Mouse (Mus musculus): Measurements from ENCODE around the gene R3hdm4.
A peak's percentile ranks its signal among the peaks of the same experiment; 100 is the strongest.

R3hdm4 gene

DNA sequence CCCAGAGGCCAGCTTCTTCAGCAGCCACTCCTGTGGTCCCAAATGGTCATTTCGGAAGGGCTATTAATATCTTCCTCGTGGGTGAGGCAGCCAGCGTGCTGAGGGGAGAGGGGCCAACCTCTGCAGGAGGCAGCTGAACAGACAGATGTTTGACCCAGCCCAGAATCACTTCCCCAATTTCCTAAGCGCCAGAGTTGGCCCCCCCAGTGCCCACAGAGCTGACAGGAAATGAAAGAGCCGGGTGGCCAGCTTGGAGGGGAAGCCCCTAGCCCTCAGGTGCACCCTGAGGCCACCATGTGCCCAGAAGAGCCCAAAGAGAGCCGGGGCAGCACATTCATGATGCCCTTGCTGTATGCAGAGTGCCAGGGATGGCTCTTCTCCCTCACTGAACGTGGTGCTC is 19.7 kb upstream of the R3hdm4 start:
- no peak for DNase-seq

GRCm38 (mm10) chr10:79937775-79938526 is 16.9 kb upstream of the R3hdm4 start:
- no peak for DNase-seq

DNA sequence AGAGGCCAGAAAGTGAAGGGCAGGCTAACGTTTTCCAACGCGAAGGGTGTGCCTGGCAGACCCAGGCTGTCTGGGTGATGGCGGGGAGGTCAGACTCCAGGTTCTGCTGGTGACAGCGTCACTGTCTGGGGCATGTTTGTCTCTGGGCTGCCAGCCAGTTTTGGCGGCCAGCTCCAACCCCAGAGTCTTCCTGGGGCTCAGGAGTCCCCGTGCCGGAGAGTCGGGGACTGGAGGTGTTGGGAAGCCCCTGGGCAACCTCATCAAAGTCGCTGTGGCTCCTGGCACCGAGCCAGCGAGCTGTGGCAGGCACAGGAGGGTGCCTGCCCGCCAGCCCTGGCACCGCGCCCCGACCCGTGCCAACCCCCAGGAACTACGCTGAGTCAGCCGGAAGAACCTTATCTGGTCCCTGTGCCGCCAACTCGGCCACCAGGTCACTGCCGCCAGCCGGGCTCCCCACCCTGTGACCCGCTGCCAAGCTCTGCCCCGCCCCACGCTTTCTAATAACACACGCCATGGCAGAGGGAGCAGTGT is 16.0 kb upstream of the R3hdm4 start:
- peak; percentile 83 for DNase-seq

DNA sequence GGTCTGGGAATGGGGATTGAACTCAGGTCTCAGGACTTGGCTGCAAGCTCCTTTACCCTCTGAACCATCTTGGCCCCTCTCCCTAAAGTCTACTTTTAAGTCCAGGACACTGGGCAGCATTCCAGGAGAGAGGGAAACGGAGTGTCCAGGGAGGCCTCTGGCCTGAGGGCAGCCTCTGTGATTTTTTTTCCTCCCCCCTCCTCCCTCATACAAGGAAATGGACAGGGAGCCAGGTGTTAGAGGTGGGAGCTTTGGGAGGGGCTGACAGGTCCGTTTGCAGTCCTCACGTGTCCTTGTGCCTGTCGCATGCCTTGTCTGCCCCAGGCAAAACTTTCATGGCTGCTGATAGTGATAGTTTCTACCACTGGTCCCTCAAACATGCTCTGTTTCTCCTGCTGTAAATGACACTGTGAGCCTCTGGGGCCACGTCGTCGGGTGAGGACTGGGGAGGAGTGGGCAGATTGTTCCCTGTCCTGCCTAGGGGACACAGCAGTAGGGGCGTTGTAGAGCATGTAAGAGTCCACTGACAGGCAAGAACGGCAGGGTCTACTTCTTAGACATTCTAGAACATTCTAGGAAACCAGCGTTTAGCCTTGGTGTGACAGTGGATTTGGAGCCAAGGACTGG is 15.4 kb upstream of the R3hdm4 start:
- no peak for DNase-seq

DNA sequence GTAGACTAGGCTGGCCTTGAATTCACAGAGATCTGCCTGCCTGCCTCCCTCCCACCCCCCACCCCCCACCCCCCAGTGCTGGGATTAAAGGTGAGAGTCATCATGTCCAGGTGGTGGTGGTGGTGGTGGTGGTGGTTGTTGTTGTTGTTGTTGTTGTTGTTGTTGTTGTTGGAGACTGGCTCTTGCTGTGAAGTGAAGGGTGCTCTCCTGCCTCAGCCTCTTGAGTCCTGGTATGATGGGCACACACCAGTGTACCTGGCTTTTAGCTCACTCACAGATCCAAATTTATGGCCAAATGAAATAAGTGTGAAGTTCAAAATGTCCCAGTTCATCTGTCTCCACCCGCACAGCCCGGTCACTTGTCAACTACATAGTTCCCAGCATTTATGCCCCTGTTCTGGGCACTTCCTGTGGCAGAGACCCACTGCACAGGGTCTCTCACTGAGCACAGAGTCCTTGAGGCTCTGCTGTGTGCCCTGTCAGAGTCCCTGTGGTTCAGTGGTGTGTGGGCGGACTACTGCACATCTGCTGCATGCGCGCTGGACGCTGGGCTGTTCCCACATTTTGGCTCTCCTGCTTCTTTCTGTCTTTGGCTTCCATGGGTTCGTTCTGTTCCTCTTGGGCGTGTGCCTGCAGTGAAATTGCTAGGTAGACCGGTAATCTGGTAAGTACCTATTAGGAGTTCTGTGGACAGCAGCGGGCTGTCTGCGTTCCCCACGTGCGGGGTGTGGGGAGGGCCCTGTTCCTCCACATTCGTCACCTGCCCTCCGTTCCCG is 14.0 kb upstream of the R3hdm4 start:
- DNase-seq = no peak

DNA sequence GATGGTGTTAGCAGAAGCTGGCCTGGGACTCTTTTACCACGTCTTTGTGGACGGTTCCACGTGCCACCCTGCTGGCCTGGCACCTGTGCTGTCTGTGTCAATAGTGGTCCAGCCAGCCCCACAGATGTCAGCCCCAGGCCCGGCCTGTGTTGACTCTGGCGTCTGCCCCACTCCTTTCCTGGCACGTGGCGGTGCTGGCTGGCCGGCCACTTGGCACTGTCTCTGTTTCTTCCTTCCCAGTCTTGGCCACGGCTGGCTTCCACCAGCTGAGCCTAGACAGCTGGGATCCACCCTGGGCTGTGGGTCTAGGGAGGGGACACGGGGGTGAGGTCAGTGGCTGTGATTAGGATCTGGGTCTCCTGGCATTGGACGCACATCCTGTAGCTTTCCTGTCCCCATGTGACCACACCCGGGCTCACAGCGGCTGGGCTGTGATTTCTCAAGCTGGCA is 13.3 kb upstream of the R3hdm4 start:
- DNase-seq = no peak

GRCm38 (mm10) chr10:79933861-79934260 is 12.9 kb upstream of the R3hdm4 start:
- DNase-seq = no peak

DNA sequence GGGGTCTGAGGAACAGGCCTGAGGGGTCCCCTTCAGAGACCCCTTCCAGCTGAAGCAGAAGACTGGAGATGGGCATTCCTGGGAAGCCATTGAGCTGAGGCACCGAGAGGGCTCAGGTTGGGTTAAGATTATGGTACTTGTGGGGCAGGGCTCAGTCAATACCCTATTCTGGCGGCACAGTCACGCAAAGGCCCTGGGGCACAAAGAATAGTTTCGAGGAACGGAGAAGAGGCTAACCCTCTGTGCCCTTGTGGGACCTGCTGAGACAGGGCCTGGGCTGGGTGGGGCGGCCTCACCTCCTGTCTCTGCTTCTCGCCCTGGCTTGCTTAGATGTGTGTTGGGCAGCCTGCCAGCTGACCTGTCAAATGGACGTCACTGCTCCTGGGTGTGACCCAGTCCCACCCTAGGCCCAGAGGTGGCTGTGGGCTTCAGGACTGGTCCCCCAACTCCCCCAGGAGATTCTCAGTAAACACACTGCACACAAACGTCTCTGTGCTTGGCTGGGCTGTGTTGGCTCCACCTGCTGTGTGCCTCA is 12.2 kb upstream of the R3hdm4 start:
- no peak for DNase-seq

GRCm38 (mm10) chr10:79932736-79933135 is 11.7 kb upstream of the R3hdm4 start:
- peak; percentile 67 for DNase-seq

DNA sequence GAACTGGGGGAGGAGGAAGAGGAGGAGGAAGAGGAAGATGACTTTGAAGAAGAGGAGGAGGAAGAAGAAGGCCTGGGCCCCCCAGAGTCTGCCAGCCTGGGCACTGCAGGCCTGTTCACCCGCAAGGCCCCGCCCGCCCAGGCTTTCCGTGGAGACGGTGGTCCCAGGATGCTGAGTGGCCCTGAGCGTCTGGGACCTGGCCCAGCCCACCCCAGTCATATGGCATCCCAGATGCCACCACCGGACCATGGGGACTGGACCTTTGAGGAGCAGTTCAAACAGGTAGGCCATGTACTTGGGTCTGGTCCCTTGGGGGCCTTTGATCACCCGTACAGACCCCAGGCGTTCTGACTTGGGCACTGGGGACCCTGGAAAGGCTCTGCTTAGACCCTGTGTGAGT is 10.8 kb upstream of the R3hdm4 start:
- no peak for DNase-seq

DNA sequence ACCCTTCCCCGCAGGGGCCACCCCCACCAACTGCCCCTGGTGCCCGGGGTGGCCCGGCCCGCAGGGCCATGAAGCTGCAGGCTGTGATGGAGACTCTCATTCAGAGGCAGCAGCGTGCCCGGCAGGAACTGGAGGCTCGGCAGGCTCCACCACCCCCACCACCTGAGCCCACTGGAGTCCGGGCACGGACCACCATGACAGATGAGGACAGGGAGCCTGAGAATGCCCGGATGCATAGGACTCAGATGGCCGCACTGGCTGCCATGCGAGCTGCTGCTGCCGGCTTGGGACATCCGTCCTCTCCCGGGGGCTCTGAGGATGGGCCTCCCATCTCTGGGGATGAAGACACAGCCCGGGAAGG is 9.8 kb upstream of the R3hdm4 start:
- DNase-seq = no peak

DNA sequence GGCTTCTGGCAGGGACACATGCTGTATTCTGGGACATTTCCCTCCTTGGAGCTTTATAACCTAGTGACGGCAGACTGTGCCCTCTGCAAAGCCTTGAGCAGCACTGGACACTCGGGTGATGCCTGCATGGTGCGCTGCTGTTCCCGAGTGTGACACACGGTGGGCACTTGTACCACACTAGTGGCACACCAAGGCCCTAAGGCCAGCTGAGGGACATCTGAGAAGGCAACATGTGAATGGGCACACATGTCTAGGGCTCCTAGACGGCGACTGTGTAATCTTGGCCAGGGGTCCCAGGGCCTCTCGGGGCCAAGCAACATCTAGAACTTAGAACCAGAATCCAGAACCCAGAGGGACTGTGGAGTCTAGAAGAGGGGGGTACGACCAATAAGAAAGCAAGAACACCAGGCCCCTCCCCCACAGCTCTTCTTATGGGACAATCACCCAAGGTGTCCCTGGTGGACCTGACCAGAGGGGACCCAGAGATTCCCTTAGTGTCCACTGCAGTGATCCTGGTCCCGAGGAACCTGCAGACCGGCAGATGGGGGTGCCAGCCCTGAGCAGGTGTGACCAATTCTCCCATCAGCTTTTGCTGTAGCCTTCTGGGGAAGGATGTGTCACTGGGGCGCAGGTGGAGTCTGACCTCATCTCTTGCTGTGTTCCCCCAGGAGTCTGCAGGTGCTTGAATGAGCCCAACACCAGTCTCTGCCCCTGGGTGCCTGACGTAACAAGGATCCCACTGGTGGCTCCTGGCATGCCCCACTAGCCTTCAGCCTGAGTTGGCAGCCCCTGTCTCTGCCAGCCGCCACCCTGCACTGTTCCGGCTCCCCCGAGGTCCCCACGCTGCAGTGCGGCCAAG is 9.2 kb upstream of the R3hdm4 start:
- no peak for DNase-seq

DNA sequence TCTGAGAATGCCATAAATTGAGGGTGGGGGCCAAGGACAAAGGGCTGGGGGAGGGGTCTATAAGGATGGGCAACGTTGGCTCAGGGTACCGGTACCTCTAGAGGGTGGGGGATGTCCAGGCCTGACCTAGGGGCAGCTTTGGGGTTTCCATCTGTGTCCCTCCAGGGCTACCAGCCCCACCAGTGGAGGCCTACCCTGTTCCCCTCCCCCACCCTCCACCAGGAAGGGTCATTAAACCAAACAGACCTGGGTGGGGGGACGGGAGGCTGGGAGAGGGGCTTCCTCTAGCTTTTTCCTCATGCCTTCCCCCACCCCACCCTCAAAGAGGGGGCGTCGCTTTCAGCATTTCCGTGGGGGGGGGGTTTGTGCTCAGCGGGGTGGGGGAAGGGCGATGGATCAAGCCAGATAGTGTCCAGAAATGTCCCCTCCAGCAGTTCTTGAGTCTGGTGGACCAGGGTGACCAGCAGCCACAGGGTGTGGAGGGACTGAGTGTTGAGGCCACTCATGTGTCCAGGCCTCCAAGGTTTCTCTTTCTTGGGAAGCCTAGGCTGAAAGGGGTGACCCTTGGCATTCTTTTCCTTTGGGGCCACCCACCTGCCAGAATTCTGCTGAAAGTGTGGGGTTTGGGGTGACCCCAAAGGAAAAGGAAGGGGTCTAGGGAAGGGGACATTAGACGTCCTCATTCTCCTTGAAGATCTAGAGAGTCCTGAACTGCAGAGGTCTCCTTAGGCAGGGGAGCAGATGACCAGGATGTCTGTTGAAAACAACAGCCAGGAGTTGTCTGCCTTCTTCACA is 8.1 kb upstream of the R3hdm4 start:
- no peak for DNase-seq

DNA sequence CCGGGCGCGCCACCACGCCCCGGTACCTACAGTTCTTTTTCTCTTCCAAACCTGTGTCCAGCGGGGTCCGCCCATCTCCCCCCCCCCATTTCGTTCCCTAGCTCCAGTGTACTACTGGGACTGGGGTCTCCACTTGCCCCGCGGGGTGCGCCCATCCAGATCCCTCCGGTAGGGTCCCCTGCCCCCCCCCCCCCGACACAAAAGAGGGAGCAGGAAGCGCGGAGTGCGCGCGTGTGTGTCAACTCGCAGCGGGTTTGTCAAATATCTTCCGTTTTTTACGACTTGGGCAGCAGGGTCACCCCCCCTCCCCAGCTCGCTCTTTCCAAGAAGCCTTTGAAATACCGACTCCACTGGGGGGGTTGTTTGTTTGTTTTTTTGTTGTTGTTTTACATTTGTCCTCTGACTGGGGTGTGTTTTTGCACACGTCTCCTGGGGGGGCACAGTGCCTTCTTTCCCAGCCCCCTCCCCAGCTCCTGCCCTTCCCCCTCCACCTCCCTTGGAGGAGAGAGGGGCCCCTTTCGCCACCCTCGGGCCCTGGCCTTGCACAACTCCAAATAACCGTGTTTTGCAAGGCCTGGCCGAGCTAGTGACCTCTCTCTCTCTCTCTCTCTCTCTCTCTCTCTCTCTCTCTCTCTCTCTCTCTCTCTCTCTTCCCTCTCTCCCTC is 7.2 kb upstream of the R3hdm4 start:
- DNase-seq = peak; percentile 63

DNA sequence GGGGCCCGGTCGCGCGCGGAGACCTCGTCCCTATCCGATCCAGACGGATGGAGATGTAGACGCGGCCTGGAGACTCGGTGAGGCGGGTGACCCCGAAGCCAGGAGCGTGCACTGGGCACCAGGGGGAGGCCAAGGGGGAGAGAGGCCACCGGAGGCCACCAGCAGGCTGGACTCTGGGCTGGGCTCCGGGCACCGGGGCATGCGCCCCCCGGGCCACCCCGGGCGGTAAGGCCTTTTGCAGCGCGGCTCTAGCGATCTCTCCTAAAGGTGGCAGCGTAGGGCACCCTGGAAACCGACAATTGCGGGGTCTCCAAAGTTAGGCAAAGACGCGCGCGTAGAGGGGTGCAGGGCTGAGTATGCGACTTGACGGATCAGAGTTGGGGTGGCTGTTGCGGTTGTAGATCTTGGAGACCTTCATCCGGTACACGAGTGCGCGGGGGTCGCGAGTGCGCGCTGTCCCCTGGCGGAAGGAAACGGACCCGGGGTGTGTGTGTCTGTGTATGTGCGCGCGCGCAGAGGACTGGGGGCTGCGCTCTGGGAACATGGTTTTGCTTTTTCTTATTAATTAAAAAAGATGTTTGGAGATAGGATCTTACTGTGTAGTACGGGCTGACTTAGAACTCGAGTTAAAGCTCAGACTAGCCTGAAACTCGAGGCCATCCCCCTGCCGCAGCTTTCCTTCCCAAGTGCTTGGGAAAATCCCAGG is 6.5 kb upstream of the R3hdm4 start:
- peak; percentile 74 for DNase-seq

- peak; percentile 95 for DNase-seq
These were observed 5.7 kb upstream of the R3hdm4 start, which contains the start of gene Arid3a for GRCm38 (mm10) chr10:79926491-79927323. Arid3a (plus strand) TSS chr10:79927043.

DNA sequence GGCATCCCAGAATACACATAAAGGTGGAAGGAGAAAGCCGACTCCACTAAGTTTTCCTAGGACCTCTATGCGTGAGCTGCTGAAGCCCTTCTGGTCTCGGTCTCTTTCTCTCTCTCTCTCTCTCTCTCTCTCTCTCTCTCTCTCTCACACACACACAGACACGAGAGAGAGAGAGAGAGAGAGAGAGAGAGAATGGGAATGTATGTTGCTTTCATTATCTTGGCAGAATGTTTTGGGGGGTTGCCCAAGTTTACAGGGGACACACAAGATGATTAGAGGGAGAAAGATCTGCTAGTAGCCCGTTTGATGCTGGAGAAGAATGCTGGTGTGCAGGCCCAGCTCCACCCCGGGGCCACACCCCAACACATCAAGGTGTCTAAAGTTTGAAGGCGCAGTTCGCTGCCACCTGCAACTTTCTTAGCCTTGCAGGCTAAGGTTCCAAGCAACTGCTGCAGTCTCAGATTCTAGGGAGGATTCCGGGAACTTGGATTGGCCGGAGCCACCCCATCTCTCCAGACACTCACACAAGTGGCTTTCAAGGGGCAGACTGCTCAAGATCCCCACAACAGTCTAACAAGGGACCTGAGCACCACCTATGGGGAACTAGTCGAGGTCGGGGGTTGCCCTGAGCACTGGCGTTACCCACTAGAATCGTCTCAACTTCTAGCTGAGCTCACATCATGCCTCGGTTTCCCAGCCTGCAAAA is 4.9 kb upstream of the R3hdm4 start:
- DNase-seq = no peak

DNA sequence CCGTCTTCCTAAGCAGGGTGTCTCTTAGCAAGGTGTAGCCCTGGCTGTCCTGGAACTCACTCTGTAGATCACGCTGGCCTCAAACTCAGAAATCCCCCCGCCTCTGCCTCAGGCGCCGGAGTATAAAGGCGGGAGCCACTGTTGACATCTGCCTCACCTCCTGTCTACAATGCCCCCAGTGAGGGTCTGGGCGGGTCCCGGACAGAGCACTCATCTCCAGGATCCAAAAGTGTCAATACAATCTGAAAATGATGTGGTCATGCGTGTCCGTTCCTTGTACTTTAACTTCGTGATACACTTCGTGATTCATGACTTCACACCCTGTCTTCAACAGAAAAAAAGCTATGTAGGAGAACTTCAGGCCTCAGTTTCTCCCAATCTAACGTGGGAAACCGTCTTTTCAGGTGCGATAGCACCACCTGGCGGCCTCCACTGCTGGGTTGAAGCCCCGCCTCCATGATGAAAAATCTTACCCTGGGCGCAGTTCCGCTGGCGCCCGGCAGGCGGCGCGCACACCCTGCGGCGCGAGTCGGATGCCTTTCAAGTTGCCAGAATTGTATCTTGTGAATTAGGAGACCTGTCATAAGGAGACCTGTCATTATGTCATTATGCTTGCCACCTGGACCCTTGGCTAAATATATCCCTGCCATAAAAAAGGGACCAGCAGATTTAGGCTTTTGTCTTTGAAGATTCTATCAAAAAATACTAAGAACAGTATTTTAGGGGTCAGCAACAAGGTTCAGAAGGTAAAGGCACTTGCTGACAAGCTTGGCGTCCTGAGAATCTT is 4.2 kb upstream of the R3hdm4 start:
- peak; percentile 90 for DNase-seq
